Mouse (Mus musculus): ENCODE data around the gene Calhm2.

DNA sequence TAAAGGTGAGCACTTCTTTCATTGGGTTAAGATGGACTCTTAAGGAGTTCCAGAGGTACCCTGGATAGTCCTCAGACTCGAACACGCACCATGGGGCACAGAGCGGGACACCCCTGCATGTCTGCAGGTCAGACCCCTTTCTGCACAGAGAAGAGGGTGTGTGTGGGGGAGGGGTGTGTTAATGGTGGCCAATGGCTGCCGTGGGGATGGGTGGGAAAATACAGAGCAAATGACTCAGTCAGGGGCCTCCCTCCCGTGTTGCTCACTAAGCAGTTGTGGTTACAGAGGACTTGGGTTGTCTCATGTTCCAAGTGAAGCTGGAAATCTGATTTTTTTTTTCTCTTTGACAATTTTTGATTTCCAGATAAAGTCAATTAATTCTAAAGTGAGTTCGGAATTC, 4.3 kb upstream of the Calhm2 start:
- no peak for TF ChIP-seq CTCF (IDR thresholded peaks at IDR 0.05; ENCODE audit: control insufficient read depth, insufficient read depth, low read length)
- no peak for TF ChIP-seq POLR2A (IDR thresholded peaks at IDR 0.05; ENCODE audit: borderline replicate concordance, control insufficient read depth, low read depth, low read length)

All from bone marrow, adult 2 months (tissue).